Mouse (Mus musculus): ENCODE measurements around the gene Disp1. TPM values are rescaled to one million over a fixed set of nuclear protein-coding genes. Genes with fewer than 3 reads are reported as not detected.
A peak's percentile ranks its signal among the peaks of the same experiment; 100 is the strongest.

Gene Disp1
- polyA plus RNA-seq, 2 experiments, result 34.7 to 47.3 TPM

DNA sequence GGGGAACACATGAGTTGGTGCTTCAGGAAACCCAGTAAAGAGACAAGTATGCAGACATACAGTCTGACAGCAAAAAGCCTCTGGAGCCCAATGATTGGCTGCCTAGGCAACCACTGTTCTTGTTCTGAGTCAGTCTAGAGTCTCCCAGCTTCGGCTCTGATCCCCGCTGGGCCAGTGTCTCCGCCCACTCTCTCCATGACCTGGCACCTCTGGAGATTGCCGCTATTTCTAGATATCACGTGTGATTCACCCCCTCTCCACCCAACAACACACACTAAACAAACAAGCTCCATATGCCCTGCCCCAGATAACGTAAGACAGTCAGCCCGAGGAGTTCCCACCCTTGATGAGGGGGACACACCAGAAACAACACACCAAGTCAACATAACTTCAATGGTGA lies 168.7 kb downstream of the Disp1 start:
- H3K27me3 ChIP-seq (ENCODE audit: control insufficient read depth, insufficient read depth, low read length), result no peaks in the 10 kb centered on the region
- no peaks in the 10 kb centered on the region for H3K36me3 ChIP-seq (ENCODE audit: control insufficient read depth, insufficient read depth, low read length)
- H3K9me3 ChIP-seq (ENCODE audit: control insufficient read depth, low read length), result no peaks in the 10 kb centered on the region
- no peak overlapping the region for H3K4me3 ChIP-seq (replicated peaks; ENCODE audit: low read length)
- peaks cover 30% of the 10 kb centered on the region for H3K4me1 ChIP-seq (ENCODE audit: control insufficient read depth, insufficient read depth, low read length)
- DNase-seq (ENCODE audit: low spot score), result no peak
- TF ChIP-seq POLR2A (IDR thresholded peaks at IDR 0.05; ENCODE audit: borderline replicate concordance, extremely low read depth, insufficient read depth, insufficient read length), result no peak
- no peak overlapping the region for H3K27ac ChIP-seq (replicated peaks; ENCODE audit: low read depth, low read length)
- H3K9ac ChIP-seq (ENCODE audit: low read depth, low read length, severe bottlenecking), result no peak overlapping the region
- ATAC-seq (ENCODE audit: low FRiP score, low read depth), result no peak
- 84% methylated on average over 7 of the region's 7 CpGs for WGBS
- no peak overlapping the region for H3K4me2 ChIP-seq (replicated peaks; ENCODE audit: low read depth, low read length, severe bottlenecking)

DNA sequence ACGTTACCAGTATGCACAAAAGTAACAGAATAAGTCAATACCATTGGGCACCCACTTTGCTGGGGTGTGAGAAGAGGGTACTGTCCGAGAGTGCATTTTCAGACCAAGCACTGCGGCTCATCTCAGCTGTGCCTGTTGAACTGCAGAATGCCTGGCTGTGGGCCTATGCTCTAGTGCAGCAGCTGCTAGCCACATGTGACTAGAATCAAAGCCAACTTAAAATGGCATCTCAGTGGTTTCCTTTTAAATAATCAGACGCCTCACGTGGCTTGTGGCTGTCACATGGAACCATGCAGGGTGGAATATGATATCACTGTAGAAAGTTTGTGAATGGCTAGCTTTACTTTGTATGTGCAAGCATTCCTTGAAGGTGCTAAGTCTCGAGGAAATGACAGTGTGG lies 172.0 kb downstream of the Disp1 start:
- Histone ChIP-seq H3K9ac (ENCODE audit: low read depth, low read length, severe bottlenecking) (no peak overlapping the region), H3K4me3 (replicated peaks; ENCODE audit: low read length) (no peak overlapping the region), H3K27ac (replicated peaks; ENCODE audit: low read depth, low read length) (no peak overlapping the region), H3K36me3 (ENCODE audit: control insufficient read depth, insufficient read depth, low read length) (no peaks in the 10 kb centered on the region), H3K27me3 (ENCODE audit: control insufficient read depth, insufficient read depth, low read length) (no peaks in the 10 kb centered on the region), H3K4me1 (ENCODE audit: control insufficient read depth, insufficient read depth, low read length) (peaks cover 36% of the 10 kb centered on the region), H3K9me3 (ENCODE audit: control insufficient read depth, low read length) (no peaks in the 10 kb centered on the region), H3K4me2 (replicated peaks; ENCODE audit: low read depth, low read length, severe bottlenecking) (no peak overlapping the region)
- ATAC-seq (ENCODE audit: low FRiP score, low read depth), result peak; percentile 71
- DNase-seq (ENCODE audit: low spot score), result peak; percentile 86
- WGBS, result 42% methylated on average over 6 of the region's 6 CpGs
- no peak for TF ChIP-seq POLR2A (IDR thresholded peaks at IDR 0.05; ENCODE audit: borderline replicate concordance, extremely low read depth, insufficient read depth, insufficient read length)

DNA sequence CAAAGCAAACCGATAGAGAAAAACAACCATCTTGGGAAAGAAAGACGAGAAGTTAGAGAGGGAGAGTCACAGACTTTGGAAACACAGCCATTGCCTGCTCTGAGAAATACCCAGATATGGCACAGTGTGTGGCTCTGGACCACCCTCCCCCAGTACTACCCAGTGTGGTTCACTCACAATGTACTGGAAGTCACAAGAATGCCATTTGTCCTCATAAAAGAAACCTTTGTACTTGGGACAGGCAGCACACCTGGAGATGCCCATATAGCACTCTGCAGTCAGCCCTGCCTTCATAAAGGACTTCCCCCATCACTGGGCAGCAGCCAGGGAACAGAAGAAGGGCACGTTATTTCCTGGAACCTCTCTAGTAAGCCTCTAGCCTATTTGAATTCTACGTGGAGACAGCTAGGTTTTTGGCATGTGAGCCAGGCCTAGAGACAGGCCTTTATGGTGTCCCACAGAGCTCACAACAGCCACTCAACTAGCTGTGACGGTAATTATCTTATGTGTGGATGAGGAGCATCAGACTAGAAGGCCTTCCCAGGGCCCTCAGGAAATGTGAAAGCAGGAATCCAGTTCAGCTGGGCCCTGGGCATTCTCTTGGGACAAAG lies 173.3 kb downstream of the Disp1 start:
- Histone ChIP-seq H3K4me1 (ENCODE audit: control insufficient read depth, insufficient read depth, low read length) (peaks cover 36% of the 10 kb centered on the region), H3K4me2 (replicated peaks; ENCODE audit: low read depth, low read length, severe bottlenecking) (0 out of 2 replicates have a peak overlapping the region, but pooled peaks have one; percentile 7), H3K36me3 (ENCODE audit: control insufficient read depth, insufficient read depth, low read length) (no peaks in the 10 kb centered on the region), H3K9me3 (ENCODE audit: control insufficient read depth, low read length) (no peaks in the 10 kb centered on the region), H3K9ac (ENCODE audit: low read depth, low read length, severe bottlenecking) (no peak overlapping the region), H3K27ac (replicated peaks; ENCODE audit: low read depth, low read length) (peak overlapping the region; percentile 63), H3K27me3 (ENCODE audit: control insufficient read depth, insufficient read depth, low read length) (no peaks in the 10 kb centered on the region), H3K4me3 (replicated peaks; ENCODE audit: low read length) (no peak overlapping the region)
- WGBS, result 42% methylated on average over 5 of the region's 5 CpGs
- no peak for ATAC-seq (ENCODE audit: low FRiP score, low read depth)
- no peak for TF ChIP-seq POLR2A (IDR thresholded peaks at IDR 0.05; ENCODE audit: borderline replicate concordance, extremely low read depth, insufficient read depth, insufficient read length)
- no peak for DNase-seq (ENCODE audit: low spot score)

DNA sequence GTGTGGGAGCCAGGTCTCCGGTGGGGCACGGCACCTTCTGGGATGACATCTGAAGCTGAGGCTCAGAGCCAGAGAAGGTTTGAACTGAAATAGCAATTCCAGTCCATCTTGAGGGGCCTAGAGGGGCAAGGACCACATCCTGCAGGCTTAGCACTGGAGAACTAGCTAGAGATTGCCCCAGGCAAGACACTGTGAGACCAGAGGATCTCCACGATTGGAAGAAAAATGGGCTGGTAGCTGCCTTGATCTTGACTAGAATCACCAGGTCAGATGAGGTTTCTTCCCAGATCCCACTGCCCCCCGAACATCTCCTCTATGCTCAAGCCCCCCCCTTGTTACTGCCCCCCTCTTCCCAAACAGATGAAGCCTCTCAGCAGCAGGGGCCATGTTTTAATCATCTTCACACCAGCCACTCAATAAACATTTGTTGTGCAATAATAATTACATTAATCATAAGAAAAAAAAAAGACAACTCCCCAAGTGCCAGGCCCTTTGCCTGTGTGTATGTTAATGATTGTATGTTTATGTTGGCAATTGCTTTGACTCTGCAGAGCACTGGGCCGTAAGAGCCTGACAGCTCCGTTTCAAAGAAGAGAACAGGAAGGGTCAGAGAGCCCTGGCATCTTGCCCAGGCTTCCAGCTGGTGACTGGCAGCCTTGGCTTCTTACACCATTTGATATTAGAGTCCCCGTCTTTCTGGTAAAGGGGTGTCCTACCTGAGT lies 174.0 kb downstream of the Disp1 start:
- Histone ChIP-seq H3K4me1 (ENCODE audit: control insufficient read depth, insufficient read depth, low read length) (peaks cover 36% of the 10 kb centered on the region), H3K4me3 (replicated peaks; ENCODE audit: low read length) (no peak overlapping the region), H3K4me2 (replicated peaks; ENCODE audit: low read depth, low read length, severe bottlenecking) (0 out of 2 replicates have a peak overlapping the region, but pooled peaks have one; percentile 7), H3K27me3 (ENCODE audit: control insufficient read depth, insufficient read depth, low read length) (no peaks in the 10 kb centered on the region), H3K9ac (ENCODE audit: low read depth, low read length, severe bottlenecking) (no peak overlapping the region), H3K36me3 (ENCODE audit: control insufficient read depth, insufficient read depth, low read length) (no peaks in the 10 kb centered on the region), H3K9me3 (ENCODE audit: control insufficient read depth, low read length) (no peaks in the 10 kb centered on the region), H3K27ac (replicated peaks; ENCODE audit: low read depth, low read length) (peak overlapping the region; percentile 63; the same call in 1 of the 2 replicates)
- TF ChIP-seq POLR2A (IDR thresholded peaks at IDR 0.05; ENCODE audit: borderline replicate concordance, extremely low read depth, insufficient read depth, insufficient read length), result no peak
- ATAC-seq (ENCODE audit: low FRiP score, low read depth) (no peak), DNase-seq (ENCODE audit: low spot score) (peak; percentile 63)
- WGBS, result 34% methylated on average over 7 of the region's 7 CpGs

DNA sequence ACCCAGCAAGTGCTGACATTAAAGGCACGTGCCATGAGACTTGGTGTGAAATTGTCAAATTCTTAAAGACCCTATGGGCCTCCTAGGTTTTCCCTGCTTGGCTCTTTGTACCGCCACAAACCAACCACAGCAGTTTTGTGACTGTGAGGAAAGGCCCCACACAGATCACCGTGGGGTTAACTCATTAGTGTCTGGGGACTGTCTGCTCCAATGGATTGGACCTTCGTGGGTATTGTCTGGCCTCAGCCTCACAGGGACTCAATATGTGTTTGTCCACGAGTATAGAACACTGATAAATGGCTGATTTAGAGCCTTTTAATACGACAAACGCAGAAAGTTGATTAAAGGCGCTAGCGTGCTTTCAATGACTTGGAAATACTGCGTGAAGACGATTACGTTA lies 175.2 kb downstream of the Disp1 start:
- no peak overlapping the region for H3K9ac ChIP-seq (ENCODE audit: low read depth, low read length, severe bottlenecking)
- H3K27ac ChIP-seq (replicated peaks; ENCODE audit: low read depth, low read length), result no peak overlapping the region
- TF ChIP-seq POLR2A (IDR thresholded peaks at IDR 0.05; ENCODE audit: borderline replicate concordance, extremely low read depth, insufficient read depth, insufficient read length), result no peak
- H3K9me3 ChIP-seq (ENCODE audit: control insufficient read depth, low read length), result no peaks in the 10 kb centered on the region
- H3K4me1 ChIP-seq (ENCODE audit: control insufficient read depth, insufficient read depth, low read length), result peaks cover 36% of the 10 kb centered on the region
- H3K4me3 ChIP-seq (replicated peaks; ENCODE audit: low read length), result no peak overlapping the region
- DNase-seq (ENCODE audit: low spot score) (no peak), ATAC-seq (ENCODE audit: low FRiP score, low read depth) (no peak)
- no peaks in the 10 kb centered on the region for H3K27me3 ChIP-seq (ENCODE audit: control insufficient read depth, insufficient read depth, low read length)
- H3K4me2 ChIP-seq (replicated peaks; ENCODE audit: low read depth, low read length, severe bottlenecking), result no peak overlapping the region
- no peaks in the 10 kb centered on the region for H3K36me3 ChIP-seq (ENCODE audit: control insufficient read depth, insufficient read depth, low read length)
- 45% methylated on average over 12 of the region's 12 CpGs for WGBS

Measured in limb, embryonic 14.5 days (tissue).